Mouse (Mus musculus) intestine, postnatal 0 days (tissue): ENCODE results near the gene Lzic. TPM values are rescaled to one million over a fixed set of nuclear protein-coding genes. Genes with fewer than 3 reads are reported as not detected.
"Not testable (repeated sequence)": the region's sequence is repeated elsewhere in the genome, so short reads cannot be mapped to it uniquely, and the experiment has no call there.

Experiments
- ATAC-seq: fragments of 200-750 bp; cut with Nextera tagmentation; 2 replicates; pipeline ENCODE4 v1.8.0; 2017; ENCODE audit warnings: mild to moderate bottlenecking, moderate TSS enrichment, moderate library complexity
- H3K27ac ChIP-seq: fragments of 300-500 bp; sonication (generic); 2 replicates; pipeline ENCODE4 v1.5.1; 2014; ENCODE audit warnings: mild to moderate bottlenecking, low read depth, low read length, moderate library complexity
- H3K27me3 ChIP-seq: fragments of 300-500 bp; sonication (generic); replicated peaks from 2 replicates; pipeline ENCODE4 v1.6.1; 2014; ENCODE audit warnings: low read length, mixed read lengths; ENCODE audit not compliant: control insufficient read depth, insufficient read depth
- H3K36me3 ChIP-seq: fragments of 300-500 bp; sonication (generic); 2 replicates; pipeline ENCODE4 v1.6.1; 2014; ENCODE audit warnings: mild to moderate bottlenecking, moderate library complexity; ENCODE audit not compliant: control insufficient read depth, insufficient read depth
- H3K4me1 ChIP-seq: fragments of 300-500 bp; sonication (generic); replicated peaks from 2 replicates; pipeline ENCODE4 v1.6.1; 2014; ENCODE audit warnings: antibody characterized with exemption, low read length, mixed read lengths; ENCODE audit not compliant: control insufficient read depth, insufficient read depth
- H3K4me2 ChIP-seq: fragments of 300-500 bp; sonication (generic); replicated peaks from 2 replicates; pipeline ENCODE4 v1.6.1; 2014; ENCODE audit warnings: low read depth, mild to moderate bottlenecking, moderate library complexity
- H3K4me3 ChIP-seq: fragments of 300-500 bp; sonication (generic); 2 replicates; pipeline ENCODE4 v1.5.1; 2014; ENCODE audit warnings: low read depth, low read length
- H3K9ac ChIP-seq: fragments of 300-500 bp; sonication (generic); 2 replicates; pipeline ENCODE4 v1.6.1; 2014; ENCODE audit warnings: mild to moderate bottlenecking, low read depth, low read length
- H3K9me3 ChIP-seq: fragments of 300-500 bp; sonication (generic); 2 replicates; pipeline ENCODE4 v1.6.1; 2016; ENCODE audit warnings: mixed run types; ENCODE audit not compliant: control insufficient read depth
- CTCF ChIP-seq: sonication (generic); IDR thresholded peaks from 2 replicates; pipeline ENCODE4 v1.5.1; 2016; ENCODE audit warnings: low read depth, mild to moderate bottlenecking, control low read depth, antibody characterized with exemption, moderate library complexity
- WGBS: fragments of 180-500 bp; shearing (Covaris S2); extraction: QIAGEN DNeasy Blood & Tissue Kit; methylation state at CpG from one replicate; pipeline ENCODE4 v1.1.7; 2014; 5-methylcytosine and 5-hydroxymethylcytosine counted together
- polyA plus RNA-seq: library from polyadenylated mRNA; unstranded; fragments of >200 nt; fragmentation: Nextera tagmentation; extraction: Ambion mirVana; gene quantifications from 2 replicates; pipeline ENCODE4 v1.2.1, GENCODE M21; 2015

Lzic gene
- polyA plus RNA-seq, 1 experiment from 2014 or later, result 31.9 TPM

GRCm38 (mm10) chr4:149446309-149446708 is 38.7 kb upstream of the Lzic start:
- H3K36me3 ChIP-seq, result no peaks in the 10 kb centered on the region
- 91% methylated on average over 1 of the region's 1 CpGs for WGBS

DNA sequence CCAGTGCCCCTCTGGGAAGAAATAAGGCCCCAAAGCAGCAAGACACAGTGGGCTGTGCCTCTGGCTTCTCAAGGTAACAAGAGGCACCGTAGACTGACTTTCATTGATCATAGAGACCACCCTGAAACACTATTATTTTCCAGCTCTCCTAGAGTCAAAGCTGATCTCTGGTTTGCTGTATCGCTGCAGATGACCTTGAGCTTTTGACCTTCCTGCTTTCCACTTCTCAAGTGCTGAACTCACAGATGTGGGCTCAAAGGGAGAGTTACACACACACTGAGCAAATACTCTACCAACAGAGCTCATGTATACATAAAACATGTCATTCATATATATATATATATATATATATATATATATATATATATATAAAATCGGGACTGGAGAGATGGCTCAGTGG is 34.4 kb upstream of the Lzic start:
- 75% methylated on average over 3 of the region's 3 CpGs for WGBS
- Histone ChIP-seq H3K9me3 (no peaks in the 10 kb centered on the region), H3K36me3 (no peaks in the 10 kb centered on the region), H3K9ac (no peak overlapping the region), H3K4me3 (no peak overlapping the region), H3K4me1 (no peaks in the 10 kb centered on the region), H3K27ac (no peak overlapping the region), H3K27me3 (no peaks in the 10 kb centered on the region), H3K4me2 (no peak overlapping the region)
- ATAC-seq, result no peak
- no peak for TF ChIP-seq CTCF

More at GRCm38 (mm10) chr4:149446309-149446708, 38.7 kb upstream of the Lzic start:
- H3K27ac ChIP-seq, result peak overlapping the region; percentile 57; the same call in 1 of the 2 replicates
- no peak for TF ChIP-seq CTCF
- H3K9ac ChIP-seq, result no peak overlapping the region
- no peaks in the 10 kb centered on the region for H3K4me1 ChIP-seq
- no peak for ATAC-seq
- H3K4me3 ChIP-seq, result no peak overlapping the region
- no peaks in the 10 kb centered on the region for H3K9me3 ChIP-seq
- no peaks in the 10 kb centered on the region for H3K27me3 ChIP-seq
- H3K4me2 ChIP-seq, result no peak overlapping the region

DNA sequence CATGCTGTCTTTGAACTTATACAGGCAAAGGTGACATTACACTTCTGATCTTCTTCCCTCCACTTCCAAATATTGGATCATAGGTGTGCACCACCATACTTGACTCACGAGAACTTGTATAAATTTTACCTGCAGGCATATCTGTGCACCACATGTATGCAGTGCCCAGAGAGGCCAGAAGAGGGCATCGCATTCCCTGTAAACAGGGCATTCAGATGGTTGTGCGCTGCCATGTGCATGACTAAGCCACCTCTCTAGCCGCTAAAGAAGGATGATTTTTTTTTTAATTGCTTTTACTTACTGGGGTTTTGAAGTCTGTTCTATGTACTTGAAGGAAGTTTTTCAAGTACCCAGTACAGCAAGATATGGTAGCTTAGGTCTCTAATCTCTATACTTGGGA is 31.4 kb upstream of the Lzic start:
- Histone ChIP-seq H3K4me1 (no peaks in the 10 kb centered on the region), H3K36me3 (no peaks in the 10 kb centered on the region), H3K9ac (no peak overlapping the region), H3K27me3 (no peaks in the 10 kb centered on the region), H3K27ac (no peak overlapping the region), H3K4me2 (no peak overlapping the region), H3K4me3 (no peak overlapping the region), H3K9me3 (no peaks in the 10 kb centered on the region)
- peak; percentile 71 for TF ChIP-seq CTCF
- WGBS, result 81% methylated on average over 4 of the region's 4 CpGs
- ATAC-seq, result no peak

DNA sequence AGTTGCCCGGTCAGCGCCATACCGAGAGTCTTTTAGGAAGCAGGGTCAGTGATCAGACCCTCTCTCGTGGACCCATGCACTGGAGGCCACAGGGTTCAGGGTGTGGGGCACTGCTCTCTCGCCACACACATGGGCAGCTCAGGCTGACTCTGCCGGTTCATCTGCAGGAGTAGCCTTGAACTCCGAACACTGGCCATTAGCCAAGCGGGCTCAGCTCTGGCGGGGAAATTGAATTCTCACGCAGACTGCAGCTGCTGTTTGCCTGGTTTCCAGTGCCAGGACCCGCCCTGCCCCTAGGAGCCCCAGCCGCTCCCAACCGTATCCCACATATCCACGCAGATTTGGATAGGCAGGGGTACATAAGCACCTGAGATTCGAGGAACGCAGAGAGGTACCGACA is 30.8 kb upstream of the Lzic start:
- Histone ChIP-seq H3K27ac (no peak overlapping the region), H3K4me2 (no peak overlapping the region), H3K9ac (no peak overlapping the region), H3K9me3 (no peaks in the 10 kb centered on the region), H3K36me3 (no peaks in the 10 kb centered on the region), H3K27me3 (no peaks in the 10 kb centered on the region), H3K4me3 (no peak overlapping the region), H3K4me1 (no peaks in the 10 kb centered on the region)
- 62% methylated on average over 17 of the region's 17 CpGs for WGBS
- TF ChIP-seq CTCF, result no peak
- no peak for ATAC-seq

DNA sequence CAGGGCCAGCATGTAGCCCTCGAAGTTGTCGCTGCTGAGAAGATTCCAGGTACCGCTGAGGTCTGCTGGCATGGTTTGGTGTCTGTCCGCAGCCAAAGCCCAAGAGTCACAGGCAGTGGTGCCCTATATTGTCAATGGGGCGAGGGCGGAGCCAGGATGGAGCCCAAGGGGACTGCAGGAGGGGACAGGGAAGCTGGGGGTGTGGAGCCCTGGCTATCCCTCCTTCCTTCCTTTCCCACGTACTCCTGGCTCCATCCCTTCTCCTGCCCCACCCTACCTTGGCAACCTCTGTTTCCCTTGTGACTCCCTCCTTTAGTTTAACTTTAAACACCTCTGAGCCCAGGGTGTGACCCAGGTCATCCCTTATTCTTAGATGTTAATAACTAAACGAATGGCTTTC is 30.1 kb upstream of the Lzic start, which contains the start of gene Rbp7:
Gene Rbp7, minus strand, starts transcription at position 100 of the 400 bp plus-strand sequence.
- H3K9ac ChIP-seq, result no peak within 1 kb of the TSS
- H3K4me3 ChIP-seq, result no peak within 1 kb of the TSS
- H3K4me2 ChIP-seq, result no peak within 1 kb of the TSS
- no peak for ATAC-seq
- no peak for TF ChIP-seq CTCF
- no peaks in the 10 kb centered on the region for H3K27me3 ChIP-seq
- 48% methylated on average over 8 of the region's 8 CpGs for WGBS
- no peaks in the 10 kb centered on the region for H3K36me3 ChIP-seq
- H3K4me1 ChIP-seq, result no peaks in the 10 kb centered on the region
- no peak within 1 kb of the TSS for H3K27ac ChIP-seq
- no peaks in the 10 kb centered on the region for H3K9me3 ChIP-seq

- not testable (repeated sequence) for H3K36me3 ChIP-seq, H3K4me3 ChIP-seq, H3K9ac ChIP-seq, H3K27ac ChIP-seq, H3K4me1 ChIP-seq, H3K4me2 ChIP-seq, H3K9me3 ChIP-seq, H3K27me3 ChIP-seq
- 0 out of 2 replicates have a peak, but pooled peaks have one; percentile 12 for ATAC-seq
- 87% methylated on average over 27 of the region's 27 CpGs for WGBS
Observed at GRCm38 (mm10) chr4:149457163-149457562, 27.9 kb upstream of the Lzic start.

DNA sequence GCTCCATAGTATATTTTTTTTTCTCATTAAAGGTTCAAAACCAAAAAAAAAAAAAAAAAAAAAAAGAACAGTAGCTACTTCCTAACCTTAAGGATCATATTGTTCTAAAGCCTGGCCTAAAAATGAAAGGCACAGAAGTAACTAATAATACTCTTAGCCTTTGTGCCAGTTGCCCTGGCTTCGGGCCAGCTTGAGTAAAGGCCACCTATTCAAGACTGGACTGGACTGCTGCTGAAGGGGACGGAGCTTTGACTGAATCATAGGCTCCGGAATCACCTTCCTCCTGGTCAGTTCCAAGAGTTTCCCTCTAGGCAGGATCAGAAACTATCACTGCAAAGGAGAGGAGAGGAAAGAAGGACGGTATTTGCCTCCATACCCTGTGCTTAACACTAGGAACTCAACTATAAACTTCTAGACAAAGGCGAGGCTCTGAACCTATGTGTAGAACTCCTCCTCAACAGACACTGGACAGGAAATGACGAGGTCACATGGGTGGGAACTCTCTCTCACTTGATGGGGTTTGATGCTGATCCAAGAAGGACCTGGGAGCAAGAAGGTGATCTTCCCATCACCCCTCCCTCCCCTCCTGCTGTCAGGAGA is 27.1 kb upstream of the Lzic start:
- H3K36me3 ChIP-seq, result no peaks in the 10 kb centered on the region
- H3K9me3 ChIP-seq, result no peaks in the 10 kb centered on the region
- no peak overlapping the region for H3K9ac ChIP-seq
- no peak overlapping the region for H3K4me3 ChIP-seq
- H3K4me2 ChIP-seq, result no peak overlapping the region
- no peaks in the 10 kb centered on the region for H3K4me1 ChIP-seq
- no peak overlapping the region for H3K27ac ChIP-seq
- H3K27me3 ChIP-seq, result no peaks in the 10 kb centered on the region
- no peak for ATAC-seq
- 65% methylated on average over 6 of the region's 6 CpGs for WGBS
- TF ChIP-seq CTCF, result no peak
